Mouse (Mus musculus): ENCODE data around the gene CN725425. TPM values are rescaled to one million over a fixed set of nuclear protein-coding genes. Genes with fewer than 3 reads are reported as not detected.
A peak's percentile ranks its signal among the peaks of the same experiment; 100 is the strongest.

The CN725425 gene
- polyA plus RNA-seq (2015; fragmentation: Nextera tagmentation; extraction: Ambion mirVana), result not detected in 2 replicates

DNA sequence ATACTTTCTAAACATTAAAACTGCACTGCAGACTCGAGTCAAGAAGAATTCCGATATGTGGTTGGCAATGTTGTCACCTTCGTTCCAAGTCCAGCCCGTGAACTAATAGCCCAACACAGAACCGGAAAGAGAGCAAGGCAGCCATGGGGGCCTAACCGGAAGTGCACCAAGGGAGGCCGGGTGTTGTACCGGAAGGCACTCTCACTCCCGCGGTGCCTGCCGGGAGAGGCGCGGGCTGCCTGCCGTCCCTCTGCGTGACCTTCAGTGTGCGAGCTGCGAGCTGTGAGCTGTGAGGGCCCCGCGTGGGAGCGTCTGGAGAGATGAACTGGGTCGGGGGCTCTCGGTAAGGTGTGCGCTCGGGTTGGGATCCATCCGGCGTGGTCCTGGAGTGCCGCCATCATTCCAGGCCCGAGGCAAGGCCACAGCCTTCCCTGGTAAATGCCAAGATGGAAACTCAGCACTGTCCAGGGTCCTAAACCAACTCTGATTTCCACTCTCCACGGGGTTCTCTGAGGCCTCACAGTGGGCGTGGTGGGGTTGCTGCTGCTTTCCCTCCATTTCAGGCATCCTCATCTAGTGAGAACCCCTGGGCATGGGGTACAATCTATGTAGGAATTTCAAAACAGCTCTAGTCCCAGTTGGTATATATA is at the start of gene CN725425:
Gene CN725425 (plus strand): TSS at position 239 of the 650 bp plus-strand sequence.
- 92% methylated on average over 30 of the region's 30 CpGs for whole genome bisulfite sequencing
- Histone ChIP-seq H3K27me3 (replicated peaks; ENCODE audit: control insufficient read depth, insufficient read depth, low read length) (no peaks in the 10 kb centered on the region), H3K36me3 (ENCODE audit: control insufficient read depth, insufficient read depth) (no peaks in the 10 kb centered on the region), H3K9ac (ENCODE audit: low read depth, low read length) (no peak within 1 kb of the TSS), H3K4me2 (replicated peaks; ENCODE audit: low read depth) (no peak within 1 kb of the TSS), H3K27ac (ENCODE audit: low read depth, low read length) (no peak within 1 kb of the TSS), H3K9me3 (ENCODE audit: control insufficient read depth) (no peaks in the 10 kb centered on the region), H3K4me3 (ENCODE audit: low read depth, low read length) (no peak within 1 kb of the TSS), H3K4me1 (replicated peaks; ENCODE audit: control insufficient read depth, insufficient read depth, low read length) (no peaks in the 10 kb centered on the region)
- ATAC-seq, result no peak
- TF ChIP-seq CTCF (IDR thresholded peaks at IDR 0.05; ENCODE audit: low read depth), result no peak

DNA sequence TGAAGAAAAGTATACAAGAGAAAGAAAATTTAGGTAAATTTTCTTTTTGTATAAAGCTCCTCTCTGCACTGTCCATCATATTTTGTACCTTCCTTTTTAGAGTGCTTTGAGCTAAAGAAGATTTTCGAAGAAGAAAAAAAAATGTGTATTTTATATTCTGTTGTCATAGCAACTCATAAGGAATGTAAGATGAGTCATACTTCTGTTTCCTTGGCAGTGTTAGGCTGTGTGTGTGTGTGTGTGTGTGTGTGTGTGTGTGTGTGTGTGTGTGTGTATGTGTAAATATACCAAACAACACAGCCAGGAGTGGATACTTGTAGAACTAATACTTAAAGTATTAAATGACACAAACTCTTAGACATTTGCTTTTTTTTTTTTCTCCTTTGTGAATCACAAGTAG is 46.7 kb upstream of the CN725425 start:
- ATAC-seq, result no peak
- Histone ChIP-seq H3K4me3 (ENCODE audit: low read depth, low read length) (no peak overlapping the region), H3K4me2 (replicated peaks; ENCODE audit: low read depth) (no peak overlapping the region), H3K36me3 (ENCODE audit: control insufficient read depth, insufficient read depth) (no peaks in the 10 kb centered on the region), H3K9ac (ENCODE audit: low read depth, low read length) (no peak overlapping the region), H3K27ac (ENCODE audit: low read depth, low read length) (no peak overlapping the region), H3K4me1 (replicated peaks; ENCODE audit: control insufficient read depth, insufficient read depth, low read length) (no peaks in the 10 kb centered on the region), H3K9me3 (ENCODE audit: control insufficient read depth) (no peaks in the 10 kb centered on the region), H3K27me3 (replicated peaks; ENCODE audit: control insufficient read depth, insufficient read depth, low read length) (no peaks in the 10 kb centered on the region)
- TF ChIP-seq CTCF (IDR thresholded peaks at IDR 0.05; ENCODE audit: low read depth), result no peak
- 45% methylated on average over 1 of the region's 1 CpGs for WGBS

DNA sequence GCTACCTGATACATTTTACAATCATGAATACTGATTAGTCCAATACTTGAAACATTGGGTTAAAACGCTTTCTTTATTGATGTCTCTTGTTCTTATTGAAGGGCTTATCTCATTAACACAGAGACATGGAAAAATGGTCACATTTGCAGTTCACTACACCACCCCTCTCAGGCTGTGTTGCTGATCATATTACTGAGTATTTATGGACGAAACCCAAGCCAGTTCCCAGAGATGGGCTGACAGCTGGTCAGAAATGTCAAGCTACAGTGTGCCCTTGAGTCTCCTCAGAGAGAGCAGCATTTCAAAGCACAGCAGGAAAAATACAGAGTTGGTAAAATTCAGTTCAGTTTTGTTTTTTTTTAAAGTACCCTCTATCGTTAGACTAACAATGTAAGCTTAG is 46.0 kb upstream of the CN725425 start:
- Histone ChIP-seq H3K27ac (ENCODE audit: low read depth, low read length) (no peak overlapping the region), H3K9ac (ENCODE audit: low read depth, low read length) (no peak overlapping the region), H3K4me3 (ENCODE audit: low read depth, low read length) (no peak overlapping the region), H3K4me1 (replicated peaks; ENCODE audit: control insufficient read depth, insufficient read depth, low read length) (no peaks in the 10 kb centered on the region), H3K36me3 (ENCODE audit: control insufficient read depth, insufficient read depth) (no peaks in the 10 kb centered on the region), H3K9me3 (ENCODE audit: control insufficient read depth) (no peaks in the 10 kb centered on the region), H3K27me3 (replicated peaks; ENCODE audit: control insufficient read depth, insufficient read depth, low read length) (no peaks in the 10 kb centered on the region), H3K4me2 (replicated peaks; ENCODE audit: low read depth) (no peak overlapping the region)
- no peak for TF ChIP-seq CTCF (IDR thresholded peaks at IDR 0.05; ENCODE audit: low read depth)
- ATAC-seq, result no peak
- 76% methylated on average over 3 of the region's 3 CpGs for WGBS

DNA sequence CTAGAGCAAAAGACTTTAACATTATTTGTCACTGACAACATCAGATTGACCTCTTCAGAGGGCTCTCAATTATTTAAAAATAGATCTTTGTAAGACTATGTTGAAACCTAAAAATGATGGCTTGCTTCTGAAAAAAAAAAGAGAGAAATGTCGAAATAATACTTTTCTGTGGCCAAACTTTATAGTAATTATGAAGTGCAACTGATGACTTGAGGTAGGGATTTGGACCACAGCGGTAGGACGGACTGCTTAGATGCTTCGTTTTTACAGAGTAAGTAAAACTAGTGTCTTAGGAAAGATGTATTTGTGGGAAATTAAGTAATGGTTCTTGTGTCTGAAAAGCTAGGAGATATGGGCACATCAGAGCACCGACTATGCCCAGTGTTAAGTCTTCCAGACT is 38.1 kb upstream of the CN725425 start:
- Histone ChIP-seq H3K27ac (ENCODE audit: low read depth, low read length) (no peak overlapping the region), H3K9me3 (ENCODE audit: control insufficient read depth) (no peaks in the 10 kb centered on the region), H3K4me3 (ENCODE audit: low read depth, low read length) (no peak overlapping the region), H3K4me2 (replicated peaks; ENCODE audit: low read depth) (no peak overlapping the region), H3K9ac (ENCODE audit: low read depth, low read length) (no peak overlapping the region), H3K4me1 (replicated peaks; ENCODE audit: control insufficient read depth, insufficient read depth, low read length) (no peaks in the 10 kb centered on the region), H3K36me3 (ENCODE audit: control insufficient read depth, insufficient read depth) (no peaks in the 10 kb centered on the region), H3K27me3 (replicated peaks; ENCODE audit: control insufficient read depth, insufficient read depth, low read length) (no peaks in the 10 kb centered on the region)
- no peak for ATAC-seq
- TF ChIP-seq CTCF (IDR thresholded peaks at IDR 0.05; ENCODE audit: low read depth), result no peak
- WGBS, result 84% methylated on average over 5 of the region's 5 CpGs

DNA sequence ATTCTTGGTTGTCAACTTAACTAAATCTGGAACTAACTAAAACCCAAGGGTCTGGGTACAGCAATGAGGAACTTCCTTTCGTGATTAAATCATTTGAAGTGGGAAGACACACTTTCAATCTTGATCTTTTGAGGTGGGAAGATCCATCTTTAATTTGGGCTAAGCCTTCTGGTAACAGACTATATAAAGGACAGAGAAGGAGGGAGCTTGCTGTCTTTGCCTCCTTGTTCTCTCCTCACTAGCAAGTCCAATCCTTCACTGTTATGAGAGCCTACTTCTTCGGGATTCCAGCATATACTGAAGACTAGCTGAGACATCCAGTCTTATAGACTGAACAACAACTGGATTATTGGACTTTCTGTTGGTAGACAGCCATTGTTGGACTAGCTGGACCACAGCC is 35.8 kb upstream of the CN725425 start:
- 80% methylated on average over 2 of the region's 2 CpGs for WGBS
- no peak for ATAC-seq
- no peaks in the 10 kb centered on the region for H3K27me3 ChIP-seq (replicated peaks; ENCODE audit: control insufficient read depth, insufficient read depth, low read length)
- no peaks in the 10 kb centered on the region for H3K4me1 ChIP-seq (replicated peaks; ENCODE audit: control insufficient read depth, insufficient read depth, low read length)
- H3K36me3 ChIP-seq (ENCODE audit: control insufficient read depth, insufficient read depth), result no peaks in the 10 kb centered on the region
- H3K4me2 ChIP-seq (replicated peaks; ENCODE audit: low read depth), result no peak overlapping the region
- no peak overlapping the region for H3K27ac ChIP-seq (ENCODE audit: low read depth, low read length)
- no peak overlapping the region for H3K9ac ChIP-seq (ENCODE audit: low read depth, low read length)
- TF ChIP-seq CTCF (IDR thresholded peaks at IDR 0.05; ENCODE audit: low read depth), result no peak
- no peak overlapping the region for H3K4me3 ChIP-seq (ENCODE audit: low read depth, low read length)
- H3K9me3 ChIP-seq (ENCODE audit: control insufficient read depth), result no peaks in the 10 kb centered on the region

DNA sequence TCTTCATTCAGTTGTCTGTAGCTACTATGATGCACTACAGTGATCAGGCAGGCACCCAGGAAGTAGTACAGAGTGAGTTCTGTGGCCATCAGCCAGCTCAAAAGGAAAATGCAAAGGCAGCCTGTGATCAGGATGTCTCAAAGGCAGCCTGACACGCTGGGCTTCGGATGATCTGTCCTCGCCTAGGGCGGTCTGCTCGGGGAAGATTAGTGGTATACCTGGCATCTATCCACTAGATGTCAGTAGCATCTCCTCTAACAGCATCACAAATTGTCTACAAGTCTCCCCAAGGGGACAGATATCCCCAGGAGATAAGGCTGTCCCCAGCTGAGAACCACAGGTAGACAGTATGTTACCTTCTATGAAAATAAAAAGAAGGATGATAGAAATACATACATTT is 34.3 kb upstream of the CN725425 start:
- Histone ChIP-seq H3K9ac (ENCODE audit: low read depth, low read length) (no peak overlapping the region), H3K27ac (ENCODE audit: low read depth, low read length) (no peak overlapping the region), H3K4me3 (ENCODE audit: low read depth, low read length) (no peak overlapping the region), H3K4me2 (replicated peaks; ENCODE audit: low read depth) (no peak overlapping the region), H3K4me1 (replicated peaks; ENCODE audit: control insufficient read depth, insufficient read depth, low read length) (no peaks in the 10 kb centered on the region), H3K36me3 (ENCODE audit: control insufficient read depth, insufficient read depth) (no peaks in the 10 kb centered on the region), H3K27me3 (replicated peaks; ENCODE audit: control insufficient read depth, insufficient read depth, low read length) (no peaks in the 10 kb centered on the region), H3K9me3 (ENCODE audit: control insufficient read depth) (no peaks in the 10 kb centered on the region)
- no peak for ATAC-seq
- 11% methylated on average over 5 of the region's 5 CpGs for WGBS
- peak; percentile 75 for TF ChIP-seq CTCF (IDR thresholded peaks at IDR 0.05; ENCODE audit: low read depth)
